Mouse (Mus musculus): ENCODE data around the gene Mfsd2b. TPM values are rescaled to one million over a fixed set of nuclear protein-coding genes. Genes with fewer than 3 reads are reported as not detected.
A peak's percentile ranks its signal among the peaks of the same experiment; 100 is the strongest.

Mfsd2b gene
- polyA plus RNA-seq, 1 experiment from 2014 or later: 0.30 TPM

DNA sequence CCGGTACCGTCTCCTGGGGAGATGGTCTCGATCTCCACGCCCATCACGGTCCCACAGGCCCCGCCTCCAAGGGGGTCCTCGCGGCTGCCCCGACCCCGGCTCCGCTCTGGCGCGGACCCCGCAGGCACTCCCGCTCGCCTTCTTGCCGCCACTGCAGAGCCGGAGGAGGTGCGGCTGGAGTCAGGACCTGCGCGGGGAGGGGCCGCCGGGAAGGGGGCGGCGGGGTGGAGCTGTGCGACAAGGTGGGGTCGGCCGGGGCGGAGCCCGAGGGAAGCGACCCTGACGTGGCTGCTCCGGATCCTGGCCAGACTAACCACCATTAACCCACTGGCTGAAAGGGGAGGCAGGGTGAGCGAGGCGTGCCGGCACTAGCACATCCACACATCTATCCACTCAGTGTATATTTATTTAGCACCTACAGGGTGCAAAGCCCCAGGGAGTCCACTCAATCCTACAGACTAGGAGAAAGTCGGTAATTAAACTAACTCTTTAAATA, 32.7 kb downstream of the Mfsd2b start, which contains the start of gene Fkbp1b:
TSS of gene Fkbp1b (minus strand) at position 200 of the 496 bp plus-strand sequence.
- no peak for TF ChIP-seq CTCF (IDR thresholded peaks at IDR 0.05; ENCODE audit: low read depth)
- TF ChIP-seq EP300 (optimal IDR thresholded peaks at IDR 0.05): no peak

DNA sequence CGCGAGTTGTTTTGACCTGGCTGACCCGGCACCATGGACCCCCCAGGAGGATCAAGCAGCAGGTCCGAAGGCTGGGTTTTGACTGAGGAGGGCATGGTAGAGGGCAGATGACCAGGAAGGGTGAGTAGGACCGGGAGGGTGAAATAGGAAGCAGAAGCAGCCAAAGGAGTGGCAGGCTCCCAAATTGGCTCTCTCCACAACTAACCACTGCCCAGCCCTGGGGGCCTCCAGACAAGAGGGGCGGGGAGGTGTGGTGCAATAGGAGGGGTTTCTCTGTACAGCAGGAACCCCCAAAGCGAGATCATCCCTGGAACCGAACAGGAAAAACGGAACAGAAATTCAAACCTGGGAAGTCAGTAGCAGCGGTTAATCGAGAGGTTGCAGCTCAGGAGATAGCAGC, 33.4 kb downstream of the Mfsd2b start:
- DNase-seq (ENCODE audit: low spot score) (no peak), ATAC-seq (ENCODE audit: low FRiP score, low TSS enrichment) (no peak)
- WGBS: 1% methylated on average over 11 of the region's 11 CpGs
- TF ChIP-seq EP300 (optimal IDR thresholded peaks at IDR 0.05): no peak
- TF ChIP-seq CTCF (IDR thresholded peaks at IDR 0.05; ENCODE audit: low read depth): no peak
- Histone ChIP-seq H3K36me3 (ENCODE audit: control insufficient read depth, insufficient read depth, low read length) (no peaks in the 10 kb centered on the region), H3K27ac (replicated peaks) (no peak overlapping the region), H3K9me3 (ENCODE audit: control insufficient read depth, low read length) (no peaks in the 10 kb centered on the region), H3K4me2 (replicated peaks; ENCODE audit: low read depth) (peak overlapping the region; percentile 100), H3K9ac (ENCODE audit: low read length) (peak overlapping the region; percentile 67; the same call in 1 of the 2 replicates), H3K4me1 (replicated peaks; ENCODE audit: control insufficient read depth, insufficient read depth) (no peaks in the 10 kb centered on the region; the same call in 1 of the 2 replicates), H3K4me3 (ENCODE audit: low read depth, low read length) (peak overlapping the region; percentile 69), H3K27me3 (ENCODE audit: control insufficient read depth, insufficient read depth, low read length) (no peaks in the 10 kb centered on the region)

More for the DNA sequence above, 32.7 kb downstream of the Mfsd2b start, which contains the start of gene Fkbp1b:
- ATAC-seq (ENCODE audit: low FRiP score, low TSS enrichment) (peak; percentile 47), DNase-seq (ENCODE audit: low spot score) (peak; percentile 58)
- H3K9ac ChIP-seq (ENCODE audit: low read length): peak within 1 kb of the TSS; percentile 67
- no peaks in the 10 kb centered on the region for H3K36me3 ChIP-seq (ENCODE audit: control insufficient read depth, insufficient read depth, low read length)
- H3K4me2 ChIP-seq (replicated peaks; ENCODE audit: low read depth): peak within 1 kb of the TSS; percentile 100
- no peak within 1 kb of the TSS for H3K27ac ChIP-seq (replicated peaks)
- WGBS: 0% methylated on average over 33 of the region's 37 CpGs
- peak within 1 kb of the TSS; percentile 69 for H3K4me3 ChIP-seq (ENCODE audit: low read depth, low read length)
- no peaks in the 10 kb centered on the region; the same call in 1 of the 2 replicates for H3K4me1 ChIP-seq (replicated peaks; ENCODE audit: control insufficient read depth, insufficient read depth)
- no peaks in the 10 kb centered on the region for H3K27me3 ChIP-seq (ENCODE audit: control insufficient read depth, insufficient read depth, low read length)
- no peaks in the 10 kb centered on the region for H3K9me3 ChIP-seq (ENCODE audit: control insufficient read depth, low read length)

DNA sequence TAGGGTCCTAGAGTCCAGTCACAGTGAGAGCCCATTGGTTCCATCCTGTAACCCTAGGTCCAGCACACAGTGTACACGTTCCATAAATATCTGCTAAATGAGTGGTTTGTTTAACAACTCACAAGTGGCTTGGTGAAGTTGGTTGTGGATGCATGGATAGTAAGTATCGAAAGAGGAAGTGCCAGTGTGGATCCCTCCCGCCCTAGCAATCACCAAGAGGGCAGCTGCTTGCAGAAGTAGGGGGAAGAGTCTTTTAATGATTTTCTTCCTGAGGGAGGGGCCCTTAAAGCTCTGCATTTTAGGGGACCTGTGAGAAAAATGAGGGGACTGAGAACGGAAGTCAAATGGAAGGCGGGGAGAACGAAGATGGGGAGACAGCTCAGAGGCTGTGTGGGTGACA, 34.1 kb downstream of the Mfsd2b start:
- Histone ChIP-seq H3K27me3 (ENCODE audit: control insufficient read depth, insufficient read depth, low read length) (no peaks in the 10 kb centered on the region), H3K9me3 (ENCODE audit: control insufficient read depth, low read length) (no peaks in the 10 kb centered on the region), H3K9ac (ENCODE audit: low read length) (no peak overlapping the region), H3K4me1 (replicated peaks; ENCODE audit: control insufficient read depth, insufficient read depth) (no peaks in the 10 kb centered on the region; the same call in 1 of the 2 replicates), H3K4me3 (ENCODE audit: low read depth, low read length) (no peak overlapping the region), H3K27ac (replicated peaks) (no peak overlapping the region), H3K4me2 (replicated peaks; ENCODE audit: low read depth) (no peak overlapping the region), H3K36me3 (ENCODE audit: control insufficient read depth, insufficient read depth, low read length) (no peaks in the 10 kb centered on the region)
- 66% methylated on average over 6 of the region's 6 CpGs for WGBS
- TF ChIP-seq CTCF (IDR thresholded peaks at IDR 0.05; ENCODE audit: low read depth) (no peak), EP300 (optimal IDR thresholded peaks at IDR 0.05) (no peak)
- no peak for DNase-seq (ENCODE audit: low spot score)
- no peak for ATAC-seq (ENCODE audit: low FRiP score, low TSS enrichment)

DNA sequence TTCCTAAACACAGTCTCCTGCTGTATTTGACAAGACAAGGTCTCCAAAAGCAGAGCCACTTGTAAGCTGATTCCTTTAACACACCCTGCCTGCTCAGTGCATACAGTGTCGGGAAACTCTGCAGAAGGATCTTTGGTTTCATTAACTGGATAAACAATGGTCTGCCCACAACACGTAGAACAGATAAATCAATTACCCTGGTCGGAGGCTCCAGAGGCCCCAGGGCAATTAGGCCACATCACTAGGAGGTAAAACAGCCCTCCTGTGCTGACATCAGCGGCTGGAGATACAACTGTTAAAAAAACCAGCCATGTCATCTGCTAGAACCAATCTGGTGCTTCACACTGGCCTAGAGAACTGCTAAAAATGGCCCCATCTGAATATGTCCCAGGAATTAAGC, 37.2 kb downstream of the Mfsd2b start:
- Histone ChIP-seq H3K9ac (ENCODE audit: low read length) (no peak overlapping the region), H3K4me2 (replicated peaks; ENCODE audit: low read depth) (no peak overlapping the region), H3K36me3 (ENCODE audit: control insufficient read depth, insufficient read depth, low read length) (no peaks in the 10 kb centered on the region), H3K27ac (replicated peaks) (no peak overlapping the region), H3K4me3 (ENCODE audit: low read depth, low read length) (no peak overlapping the region), H3K4me1 (replicated peaks; ENCODE audit: control insufficient read depth, insufficient read depth) (no peaks in the 10 kb centered on the region; the same call in 1 of the 2 replicates), H3K27me3 (ENCODE audit: control insufficient read depth, insufficient read depth, low read length) (no peaks in the 10 kb centered on the region), H3K9me3 (ENCODE audit: control insufficient read depth, low read length) (no peaks in the 10 kb centered on the region)
- TF ChIP-seq CTCF (IDR thresholded peaks at IDR 0.05; ENCODE audit: low read depth) (no peak), EP300 (optimal IDR thresholded peaks at IDR 0.05) (no peak)
- WGBS: 33% methylated on average over 4 of the region's 4 CpGs
- DNase-seq (ENCODE audit: low spot score) (no peak), ATAC-seq (ENCODE audit: low FRiP score, low TSS enrichment) (no peak)

DNA sequence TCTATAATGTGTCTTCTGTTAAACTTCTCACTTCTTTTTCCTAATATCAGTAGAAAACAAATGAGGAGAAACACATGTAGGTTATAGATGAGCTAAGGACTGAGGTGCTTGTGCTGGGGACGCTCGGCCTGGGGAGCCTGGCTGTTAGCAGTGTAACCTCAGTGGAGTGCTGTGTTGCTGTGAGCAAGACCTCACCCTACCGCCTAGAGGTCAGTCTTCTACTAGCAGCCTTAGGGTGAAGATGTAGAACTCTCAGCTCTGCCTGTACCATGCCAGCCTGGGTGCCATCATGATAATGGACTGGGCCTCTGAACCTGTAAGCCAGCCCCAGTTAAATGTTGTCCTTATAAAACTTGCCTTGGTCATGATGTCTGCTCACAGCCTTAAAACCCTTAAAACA, 46.9 kb downstream of the Mfsd2b start:
- Histone ChIP-seq H3K4me2 (replicated peaks; ENCODE audit: low read depth) (no peak overlapping the region), H3K9ac (ENCODE audit: low read length) (no peak overlapping the region), H3K27ac (replicated peaks) (no peak overlapping the region), H3K36me3 (ENCODE audit: control insufficient read depth, insufficient read depth, low read length) (no peaks in the 10 kb centered on the region), H3K9me3 (ENCODE audit: control insufficient read depth, low read length) (no peaks in the 10 kb centered on the region), H3K27me3 (ENCODE audit: control insufficient read depth, insufficient read depth, low read length) (no peaks in the 10 kb centered on the region), H3K4me3 (ENCODE audit: low read depth, low read length) (no peak overlapping the region), H3K4me1 (replicated peaks; ENCODE audit: control insufficient read depth, insufficient read depth) (no peaks in the 10 kb centered on the region)
- DNase-seq (ENCODE audit: low spot score) (no peak), ATAC-seq (ENCODE audit: low FRiP score, low TSS enrichment) (no peak)
- WGBS: 80% methylated on average over 3 of the region's 3 CpGs
- TF ChIP-seq EP300 (optimal IDR thresholded peaks at IDR 0.05) (no peak), CTCF (IDR thresholded peaks at IDR 0.05; ENCODE audit: low read depth) (no peak)

DNA sequence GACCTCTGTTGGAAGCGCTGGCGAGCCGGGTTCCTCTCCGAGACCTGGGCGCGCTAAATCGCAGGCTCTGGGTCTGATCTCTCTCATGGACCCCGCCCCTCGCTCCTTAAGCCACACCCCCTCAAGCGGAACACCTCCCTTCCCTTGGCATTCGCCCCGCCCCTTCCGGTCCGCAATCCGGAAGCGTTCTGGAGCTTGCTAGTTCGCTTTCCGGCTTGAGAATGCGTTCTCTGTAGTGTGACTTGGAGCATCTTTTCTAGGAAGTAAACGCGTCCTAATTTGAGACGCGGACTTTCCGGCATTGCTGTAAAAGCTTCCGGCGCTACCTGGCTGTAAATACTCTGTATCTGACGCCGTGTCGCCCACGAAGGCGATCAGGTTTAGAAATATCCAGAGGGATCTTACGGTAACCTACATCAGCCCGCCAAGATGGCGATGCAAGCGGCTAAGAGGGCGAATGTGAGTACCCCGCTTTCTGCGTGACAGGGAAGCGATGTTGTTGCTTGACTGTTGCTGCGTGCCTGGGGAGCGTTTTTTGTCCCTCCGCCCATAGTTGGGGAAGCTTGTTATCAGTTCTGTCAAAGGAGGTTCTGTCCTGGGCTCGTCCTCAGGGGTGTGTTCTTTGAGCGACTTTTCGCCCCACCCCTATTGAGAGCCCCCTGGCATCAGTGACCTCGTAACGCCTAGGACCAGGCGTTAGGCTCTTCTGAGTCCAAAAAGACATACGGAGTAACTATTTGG, 56.6 kb downstream of the Mfsd2b start, which contains the start of gene Sf3b6:
TSS of gene Sf3b6 (plus strand) at position 184 of the 741 bp plus-strand sequence.
- peak within 1 kb of the TSS; percentile 94 for H3K27ac ChIP-seq (replicated peaks)

More for the DNA sequence above, 56.6 kb downstream of the Mfsd2b start, which contains the start of gene Sf3b6:
- H3K9me3 ChIP-seq (ENCODE audit: control insufficient read depth, low read length): no peaks in the 10 kb centered on the region
- TF ChIP-seq EP300 (optimal IDR thresholded peaks at IDR 0.05): no peak
- TF ChIP-seq CTCF (IDR thresholded peaks at IDR 0.05; ENCODE audit: low read depth): no peak
- H3K27me3 ChIP-seq (ENCODE audit: control insufficient read depth, insufficient read depth, low read length): no peaks in the 10 kb centered on the region
- under 1% methylated on average over 49 of the region's 49 CpGs for WGBS
- H3K4me1 ChIP-seq (replicated peaks; ENCODE audit: control insufficient read depth, insufficient read depth): no peaks in the 10 kb centered on the region
- H3K9ac ChIP-seq (ENCODE audit: low read length): peak within 1 kb of the TSS; percentile 86
- peak; percentile 98 for ATAC-seq (ENCODE audit: low FRiP score, low TSS enrichment)
- H3K4me2 ChIP-seq (replicated peaks; ENCODE audit: low read depth): peak within 1 kb of the TSS; percentile 78
- peaks cover 3% of the 10 kb centered on the region; the same call in 1 of the 2 replicates for H3K36me3 ChIP-seq (ENCODE audit: control insufficient read depth, insufficient read depth, low read length)
- DNase-seq (ENCODE audit: low spot score): peak; percentile 99
- H3K4me3 ChIP-seq (ENCODE audit: low read depth, low read length): peak within 1 kb of the TSS; percentile 58
